Comparison of ENCODE assay signal across 7 mouse cellular contexts in the genomic region with DNA sequence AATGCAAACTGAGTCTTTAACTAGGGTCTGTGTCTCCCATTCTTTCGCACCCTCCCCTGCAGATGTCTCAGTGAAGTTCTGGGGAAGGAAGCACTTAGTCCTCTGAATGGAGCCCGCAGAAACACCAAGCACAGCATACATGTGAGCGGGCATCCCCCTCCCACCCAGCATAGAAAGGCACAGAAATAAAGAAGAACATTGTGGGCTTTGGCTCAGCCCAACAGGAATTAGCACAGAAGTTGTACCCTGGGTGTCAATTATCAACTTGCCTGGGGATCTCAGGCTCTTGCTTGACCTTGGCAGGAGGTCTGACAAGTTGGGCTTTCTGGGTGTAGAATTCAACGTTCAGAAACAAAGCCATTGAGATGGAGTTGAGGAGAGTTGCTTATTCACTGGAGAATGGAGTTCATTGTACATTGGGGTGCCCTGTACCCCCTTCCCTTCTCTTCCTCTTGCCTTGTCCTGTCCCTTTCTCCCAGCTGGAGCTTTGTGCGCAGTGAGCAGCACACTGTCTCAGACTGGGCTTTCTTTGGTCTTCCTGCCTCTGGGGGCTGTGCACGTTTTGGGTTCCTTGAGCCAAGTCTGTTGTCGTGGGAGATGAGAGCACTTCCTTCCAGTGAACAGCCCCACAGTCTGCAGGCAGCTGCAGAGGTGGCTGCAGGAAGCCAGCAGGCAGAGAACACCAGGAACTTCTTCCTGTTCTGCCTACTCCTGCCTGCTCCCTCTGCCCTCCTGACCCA.
DNase-seq lines count a peak whose midpoint lies in the region; ATAC-seq and TF ChIP-seq lines count a peak whose summit lies in the region.

No protein-coding gene starts in this region.

- TF ChIP-seq POLR2A in limb, embryonic 14.5 days (IDR thresholded peaks at IDR 0.05; ENCODE audit: borderline replicate concordance, extremely low read depth, insufficient read depth, insufficient read length) = no peak

- no peak overlapping the region for H3K4me3 ChIP-seq in neural tube, embryonic 13.5 days
- H3K4me3 ChIP-seq in limb, embryonic 14.5 days (replicated peaks; ENCODE audit: low read length) = no peak overlapping the region

- H3K36me3 ChIP-seq in neural tube, embryonic 13.5 days = no peaks in the 10 kb centered on the region
- no peaks in the 10 kb centered on the region for H3K36me3 ChIP-seq in limb, embryonic 14.5 days (ENCODE audit: control insufficient read depth, insufficient read depth, low read length)

- H3K27ac ChIP-seq in neural tube, embryonic 13.5 days (replicated peaks) = 0 out of 2 replicates have a peak overlapping the region, but pooled peaks have one; percentile 4
- no peak overlapping the region for H3K27ac ChIP-seq in limb, embryonic 14.5 days (replicated peaks; ENCODE audit: low read depth, low read length)

- DNase-seq in neural tube, embryonic 10.5 days (ENCODE audit: extremely low spot score, low spot score) = no peak
- peak; percentile 30 to 42 for DNase-seq in kidney, adult 8-10 months
- no peak for DNase-seq in limb, embryonic 14.5 days (ENCODE audit: low spot score)
- peak; percentile 40 for DNase-seq in right cerebral cortex, postnatal 14 days
- no peak for DNase-seq in cerebellum, postnatal 25 days

- ATAC-seq in neural tube, embryonic 13.5 days (ENCODE audit: low read depth) = peak; percentile 75
- ATAC-seq in granulocyte monocyte progenitor cell, adult 5-6 weeks (replicated peaks; ENCODE audit: poor library complexity, severe bottlenecking) = peak; percentile 54
- no peak for ATAC-seq in limb, embryonic 14.5 days (ENCODE audit: low FRiP score, low read depth)

- no peak overlapping the region for H3K9ac ChIP-seq in neural tube, embryonic 13.5 days
- peak overlapping the region; percentile 12; the same call in 1 of the 2 replicates for H3K9ac ChIP-seq in limb, embryonic 14.5 days (ENCODE audit: low read depth, low read length, severe bottlenecking)

- peaks cover 3% of the 10 kb centered on the region; the same call in 1 of the 2 replicates for H3K4me1 ChIP-seq in neural tube, embryonic 13.5 days (replicated peaks)
- peaks cover 11% of the 10 kb centered on the region for H3K4me1 ChIP-seq in limb, embryonic 14.5 days (ENCODE audit: control insufficient read depth, insufficient read depth, low read length)

- 50% methylated on average over 7 of the region's 7 CpGs for WGBS in neural tube, embryonic 13.5 days
- WGBS in limb, embryonic 14.5 days = 60% methylated on average over 7 of the region's 7 CpGs

- H3K9me3 ChIP-seq in neural tube, embryonic 13.5 days = no peaks in the 10 kb centered on the region
- H3K9me3 ChIP-seq in limb, embryonic 14.5 days (ENCODE audit: control insufficient read depth, low read length) = no peaks in the 10 kb centered on the region

- no peaks in the 10 kb centered on the region for H3K27me3 ChIP-seq in neural tube, embryonic 13.5 days
- no peaks in the 10 kb centered on the region for H3K27me3 ChIP-seq in limb, embryonic 14.5 days (ENCODE audit: control insufficient read depth, insufficient read depth, low read length)

- no peak overlapping the region for H3K4me2 ChIP-seq in neural tube, embryonic 13.5 days
- no peak overlapping the region for H3K4me2 ChIP-seq in limb, embryonic 14.5 days (replicated peaks; ENCODE audit: low read depth, low read length, severe bottlenecking)

Comparison
In these comparisons a context has a peak if more than half of its experiments do, and no peak if none do; other contexts are left out.
1. DNase-seq: peak in kidney, adult 8-10 months (2 of 2) and right cerebral cortex, postnatal 14 days (single experiment); none in neural tube, embryonic 10.5 days (single experiment), limb, embryonic 14.5 days (single experiment) and cerebellum, postnatal 25 days (0 of 2).